Mouse (Mus musculus): ENCODE measurements around the gene Grifin.

Grifin gene

DNA sequence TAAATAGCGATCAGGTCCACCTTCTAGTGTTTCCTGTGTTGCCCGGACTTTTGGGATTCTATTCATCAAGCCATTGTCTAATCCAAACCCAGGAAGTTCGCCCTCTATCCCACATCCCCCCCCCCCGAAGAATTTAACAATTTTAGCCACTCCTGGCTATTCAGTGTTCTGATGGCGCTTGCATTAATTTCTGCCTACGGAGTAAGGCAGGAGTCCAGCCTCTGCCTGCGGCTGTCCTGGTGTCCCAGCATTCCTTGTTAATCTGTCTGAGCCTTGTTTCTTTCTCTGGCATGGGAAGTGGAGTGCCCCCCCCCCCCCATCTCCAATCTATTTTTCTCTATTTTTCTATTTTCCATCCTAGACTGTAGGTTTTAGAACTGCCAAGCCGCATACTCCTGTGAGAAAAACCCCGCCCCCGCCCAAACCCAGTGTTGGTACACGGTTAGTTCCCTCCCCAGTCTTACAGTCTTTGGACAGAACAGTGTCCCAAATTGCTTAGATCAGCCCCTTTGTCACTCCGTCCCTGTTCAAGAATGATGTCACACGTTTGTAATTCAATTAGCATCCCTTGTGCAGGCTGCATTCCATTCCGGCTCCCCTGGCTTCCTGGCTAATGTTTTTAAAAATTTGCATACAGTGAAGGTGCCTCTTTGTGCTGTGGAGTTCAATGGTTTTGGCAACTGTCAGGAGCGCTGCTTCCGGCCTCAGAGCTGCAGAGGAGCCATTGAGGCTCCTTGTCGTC, 15.4 kb downstream of the Grifin start:
- DNase-seq (ENCODE audit: low read depth), result no peak

DNA sequence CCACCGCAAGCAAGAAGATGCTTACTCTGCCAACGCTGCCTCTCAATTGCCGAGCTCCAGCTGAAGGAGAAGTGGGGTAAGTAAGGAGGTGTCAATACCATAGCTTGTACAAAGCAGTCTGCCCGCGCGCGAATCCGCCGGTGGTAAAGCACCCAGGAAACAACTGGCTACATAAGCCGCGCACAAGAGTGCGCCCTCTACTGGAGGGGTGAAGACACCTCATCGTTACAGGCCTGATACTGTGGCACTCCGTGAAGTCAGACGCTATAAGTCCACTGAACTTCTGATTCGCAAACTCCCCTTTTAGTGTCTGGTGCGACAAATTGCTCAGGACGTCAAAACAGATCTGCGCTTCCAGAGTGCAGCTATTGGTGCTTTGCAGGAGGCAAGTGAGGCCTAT, 18.5 kb downstream of the Grifin start:
- no peak for DNase-seq (ENCODE audit: low read depth)

DNA sequence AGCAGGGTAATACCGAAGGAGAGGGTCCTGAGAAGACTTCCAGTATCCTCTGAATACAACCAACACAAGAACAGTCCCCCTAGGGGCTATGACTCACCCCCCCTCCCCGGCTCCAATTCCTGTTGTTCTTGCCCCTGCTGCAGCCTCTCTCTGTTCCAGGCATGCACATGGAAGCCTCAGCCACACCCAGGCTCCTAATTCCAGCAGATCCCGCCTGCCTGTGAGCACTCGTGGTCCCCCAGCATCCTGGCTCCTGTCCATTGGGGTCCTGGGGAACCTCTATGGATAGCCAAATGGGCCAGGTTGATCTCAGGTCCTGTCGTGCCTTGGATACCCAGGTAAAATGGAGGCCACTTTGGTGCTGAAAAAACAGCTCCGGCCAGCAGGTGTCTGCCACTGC, 19.2 kb downstream of the Grifin start:
- no peak for DNase-seq (ENCODE audit: low read depth)

DNA sequence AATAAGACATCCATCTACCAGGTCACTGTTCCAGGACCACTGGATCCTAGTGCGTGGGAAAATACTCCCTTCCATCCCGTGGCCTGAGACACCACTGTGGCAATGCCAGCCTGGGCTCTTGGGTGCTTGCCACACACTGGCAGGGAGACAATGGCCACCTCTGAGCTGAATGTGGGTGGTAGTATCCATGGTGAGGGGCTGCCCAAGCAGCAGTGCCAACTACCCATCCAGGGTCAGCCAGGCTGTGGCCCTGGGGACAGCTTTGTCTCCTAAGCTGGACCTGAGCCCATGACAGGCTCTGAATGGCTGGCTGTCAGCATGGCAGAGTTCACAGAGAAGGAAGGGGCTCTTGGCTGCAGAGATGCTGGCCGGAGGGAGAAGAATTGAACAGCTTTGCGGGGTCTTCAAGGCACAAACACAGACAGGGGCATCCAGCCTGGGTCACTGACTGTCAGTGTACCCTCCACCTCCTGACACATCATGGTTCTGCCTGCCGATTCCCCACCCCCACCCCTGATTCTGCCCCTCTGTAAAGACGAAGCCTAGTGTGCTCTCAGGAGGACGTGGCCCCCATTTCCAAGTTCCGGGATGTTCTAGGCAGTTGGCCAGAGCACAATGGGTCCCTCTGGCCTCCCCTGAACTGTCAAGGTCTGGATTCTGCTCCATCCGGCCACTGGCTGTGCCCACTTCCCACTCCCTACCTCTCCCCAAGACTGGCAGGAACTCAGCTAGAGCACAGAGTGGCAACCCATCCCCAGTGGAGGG, 21.9 kb downstream of the Grifin start:
- DNase-seq (ENCODE audit: low read depth), result no peak

DNA sequence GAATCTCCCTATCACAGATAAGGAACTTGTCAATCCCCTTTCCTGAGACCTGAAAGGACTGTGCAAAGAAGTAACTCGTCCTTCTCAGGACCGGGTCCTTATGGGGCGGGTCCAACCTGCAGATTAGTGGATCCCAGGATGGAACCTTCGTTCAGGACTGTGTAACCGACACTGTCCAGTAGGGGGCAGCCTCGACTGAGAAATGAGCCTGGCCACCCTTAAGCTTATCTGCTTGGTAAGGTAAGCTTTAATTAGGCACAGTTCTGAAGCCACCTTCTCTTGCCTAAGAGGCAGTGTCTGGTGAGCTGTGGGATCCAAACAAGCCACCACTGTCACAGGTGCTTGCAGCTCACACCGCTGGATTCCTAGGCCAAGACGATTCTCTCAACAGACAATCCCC, 24.8 kb downstream of the Grifin start:
- peak; percentile 73 for DNase-seq (ENCODE audit: low read depth)

DNA sequence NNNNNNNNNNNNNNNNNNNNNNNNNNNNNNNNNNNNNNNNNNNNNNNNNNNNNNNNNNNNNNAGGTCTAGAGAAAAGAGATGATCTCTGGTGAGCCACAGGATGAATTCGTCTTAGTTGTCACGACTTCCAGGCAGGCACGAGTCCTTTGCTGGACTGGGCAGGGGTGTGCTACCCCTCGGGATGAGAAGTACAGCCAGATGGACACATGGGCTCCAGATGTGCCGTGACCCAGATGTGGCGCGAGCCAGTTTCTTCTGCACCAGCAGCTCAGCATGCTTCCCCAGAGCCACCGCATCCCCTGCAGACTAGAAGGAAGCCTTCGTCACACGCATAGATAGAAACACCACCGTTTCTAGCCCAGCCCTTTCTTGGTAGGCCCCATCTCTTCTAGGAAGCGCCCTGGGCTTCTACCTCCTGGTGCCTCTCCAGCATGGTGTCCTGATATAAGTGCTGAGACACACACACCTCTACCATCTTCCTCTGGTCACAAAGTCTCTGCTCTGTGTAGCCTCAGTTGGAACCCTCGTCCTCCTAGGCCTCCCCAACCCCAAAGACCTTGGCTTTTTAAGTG, 26.7 kb downstream of the Grifin start:
- DNase-seq (ENCODE audit: low read depth), result no peak

DNA sequence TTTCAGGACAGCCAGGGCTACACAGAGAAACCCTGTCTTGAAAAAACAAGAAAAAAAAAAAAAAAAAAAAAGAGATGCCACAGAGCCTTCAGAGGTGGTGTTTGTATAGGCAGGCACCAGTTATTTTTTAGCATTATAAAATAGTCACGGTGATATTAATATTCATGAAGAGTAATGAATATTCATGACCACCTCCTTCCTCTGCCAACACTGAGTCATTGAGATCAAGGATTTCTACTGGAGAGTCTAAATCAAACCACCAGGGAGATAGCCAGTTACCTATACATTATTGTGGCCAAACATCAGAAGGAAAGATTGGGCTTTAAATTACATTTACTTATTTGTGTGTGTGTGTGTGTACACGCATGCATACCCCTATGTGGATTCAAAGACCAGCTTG, 38.1 kb downstream of the Grifin start:
- DNase-seq (ENCODE audit: low read depth), result no peak

DNA sequence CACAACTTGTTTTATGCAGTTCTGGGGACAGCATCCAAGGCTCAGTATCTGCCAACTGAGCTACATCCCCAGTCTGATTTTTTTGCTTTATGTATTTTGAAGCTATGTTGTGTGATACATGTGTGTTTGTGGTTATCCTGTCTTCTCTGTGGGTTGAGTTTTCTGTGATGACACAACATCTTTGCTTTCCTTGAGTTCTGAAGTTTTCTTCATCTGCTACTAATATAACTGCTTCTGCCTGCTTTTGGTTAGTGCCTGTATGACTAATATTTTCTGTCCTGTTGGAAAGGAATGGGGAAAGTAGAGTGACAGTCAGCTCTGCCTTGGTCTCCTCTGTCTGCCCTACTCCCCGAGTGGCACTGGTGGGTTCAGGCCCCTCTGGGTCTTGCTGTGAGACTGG, 43.7 kb downstream of the Grifin start:
- no peak for DNase-seq (ENCODE audit: low read depth)

DNA sequence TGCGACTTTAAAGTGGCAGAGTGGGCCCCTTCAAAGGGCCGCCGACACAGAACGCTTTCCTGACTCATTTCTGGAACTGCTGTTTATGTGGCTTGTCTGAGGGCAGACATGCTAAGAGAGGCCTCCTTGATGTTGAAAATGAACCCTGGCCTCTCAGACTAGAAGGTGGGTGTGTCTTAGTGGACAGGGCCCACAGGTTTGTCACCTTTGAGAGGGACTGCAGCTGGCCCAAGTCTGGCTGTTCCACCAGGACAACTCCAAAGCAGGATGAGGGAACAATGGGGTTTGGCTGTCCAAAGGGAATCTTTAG, 47.0 kb downstream of the Grifin start:
- DNase-seq (ENCODE audit: low read depth), result no peak

DNA sequence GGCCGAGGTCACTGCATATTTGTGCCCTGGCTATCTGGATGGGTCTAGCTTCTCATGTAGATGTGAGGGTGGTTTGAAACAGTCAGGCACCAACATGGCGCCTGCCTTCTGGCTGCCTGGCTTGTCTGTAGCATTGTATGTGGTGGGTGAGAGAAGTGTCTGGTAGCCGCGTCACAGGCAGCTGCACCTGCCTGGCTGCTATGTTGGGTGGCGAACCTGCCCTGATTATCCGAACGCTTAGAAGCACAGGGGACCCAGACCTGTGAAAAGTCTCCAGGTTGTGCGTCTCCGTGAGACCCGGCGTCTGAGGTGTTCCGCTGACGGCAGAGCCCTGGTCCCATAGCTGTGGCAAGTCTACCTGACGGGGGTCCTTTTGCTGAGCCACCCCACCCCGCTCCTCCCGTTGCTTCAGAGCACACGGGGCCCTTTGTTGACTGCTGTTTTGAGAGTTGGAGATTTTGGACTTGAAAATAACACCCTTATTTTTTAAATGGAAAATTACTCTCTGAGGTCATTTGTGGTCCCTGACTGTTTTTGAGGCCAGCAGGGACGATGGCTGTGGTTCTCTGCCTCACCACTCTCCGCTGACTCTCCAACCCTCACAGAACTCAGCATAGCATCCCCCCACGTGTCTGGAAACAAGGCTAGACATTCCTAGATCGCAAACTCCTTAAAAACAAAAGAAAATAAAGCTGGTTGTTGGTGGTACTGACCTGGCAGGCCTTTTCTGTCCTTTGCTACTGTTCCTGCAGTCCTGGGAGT, 47.5 kb downstream of the Grifin start:
- no peak for DNase-seq (ENCODE audit: low read depth)

DNA sequence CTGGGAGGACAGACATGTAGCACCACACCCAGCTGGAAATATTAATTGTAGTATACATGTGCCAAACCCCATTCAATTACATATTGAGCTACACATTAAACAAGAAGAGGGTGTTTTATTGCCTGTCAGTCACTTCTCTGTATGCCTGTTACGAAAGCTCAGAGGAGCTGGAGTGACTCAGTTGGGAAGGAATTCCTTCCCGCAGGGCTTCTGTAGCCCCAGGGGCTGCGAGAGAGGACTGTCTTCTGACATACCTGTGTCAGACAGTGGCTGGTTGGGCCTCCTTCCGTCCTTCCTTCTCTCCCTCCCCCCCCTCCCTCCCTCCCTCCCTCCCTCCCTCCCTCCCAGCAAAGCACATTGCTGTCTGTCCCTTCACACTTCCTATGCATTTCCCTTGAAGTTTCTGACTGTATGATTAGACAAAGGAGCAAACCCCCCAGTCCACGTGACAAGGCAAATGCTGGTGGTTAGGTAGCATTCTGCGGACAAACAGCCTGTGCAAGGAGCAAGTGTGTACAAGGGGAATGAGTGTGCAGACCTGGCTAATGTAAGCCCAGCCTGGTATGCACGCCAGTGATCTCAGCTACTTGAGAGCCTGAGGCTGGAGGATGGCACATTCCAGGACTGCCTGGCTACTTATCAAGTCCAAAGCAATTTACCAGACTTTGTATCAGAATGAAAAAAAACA, 49.9 kb downstream of the Grifin start:
- no peak for DNase-seq (ENCODE audit: low read depth)

DNA sequence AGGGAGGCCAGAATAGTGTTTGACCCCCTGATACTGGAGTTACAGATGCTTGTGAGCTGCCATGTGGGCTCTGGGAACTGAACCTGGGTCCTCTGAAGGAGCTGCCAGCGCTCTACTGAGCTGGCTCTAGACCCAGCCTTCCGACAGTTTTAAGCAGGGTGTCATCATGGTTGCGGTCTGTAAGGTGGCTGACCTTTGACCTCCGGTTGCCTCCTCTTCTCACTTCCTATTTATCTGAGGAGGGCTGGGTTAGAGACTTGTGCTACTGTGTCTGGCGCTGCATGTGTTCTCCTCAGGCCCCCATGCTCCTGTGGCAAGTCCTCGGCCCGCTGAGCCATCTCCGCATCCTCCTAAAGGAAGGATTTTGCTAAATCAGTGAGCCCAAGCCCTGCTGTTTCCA, 51.0 kb downstream of the Grifin start:
- DNase-seq (ENCODE audit: low read depth), result no peak
